Mouse (Mus musculus) kidney, adult 2 months (tissue): ENCODE measurements around the gene Hist1h4b. TPM values are rescaled to one million over a fixed set of nuclear protein-coding genes. Genes with fewer than 3 reads are reported as not detected.

Experiments used
- DNase-seq: peaks from one replicate; pipeline ENCODE4 v3.0.0; 2021
- H3K27ac ChIP-seq: fragments of 200-500 bp; 2 replicates; pipeline ENCODE4 v1.5.1; 2012; ENCODE audit warnings: low read depth, low read length, control low read depth, inconsistent platforms; ENCODE audit not compliant: insufficient read depth
- H3K27me3 ChIP-seq: fragments of 200-500 bp; replicated peaks from 2 replicates; pipeline ENCODE4 v1.6.1; 2012; ENCODE audit warnings: mild to moderate bottlenecking, moderate library complexity, low read length, inconsistent platforms; ENCODE audit not compliant: control insufficient read depth, insufficient read depth
- H3K36me3 ChIP-seq: fragments of 200-500 bp; 2 replicates; pipeline ENCODE4 v1.6.1; 2012; ENCODE audit warnings: mild to moderate bottlenecking, moderate library complexity, low read length, inconsistent platforms; ENCODE audit not compliant: control insufficient read depth, insufficient read depth
- H3K4me1 ChIP-seq: fragments of 200-500 bp; 2 replicates; pipeline ENCODE4 v1.6.1; 2011; ENCODE audit warnings: low read length; ENCODE audit not compliant: control insufficient read depth, insufficient read depth
- H3K4me3 ChIP-seq: fragments of 200-500 bp; 2 replicates; pipeline ENCODE4 v1.5.1; 2011; ENCODE audit warnings: mild to moderate bottlenecking, low read depth, low read length, control low read depth; ENCODE audit not compliant: insufficient read depth
- CTCF ChIP-seq: fragments of 200-500 bp; conservative IDR thresholded peaks from 2 replicates; pipeline ENCODE4 v1.5.1; 2011; ENCODE audit warnings: low read depth, mild to moderate bottlenecking, control low read depth, low read length, moderate library complexity, mixed read lengths; ENCODE audit not compliant: insufficient read depth, insufficient read length
- POLR2A ChIP-seq: fragments of 200-500 bp; IDR thresholded peaks from one replicate; pipeline ENCODE4 v1.6.1; 2011; ENCODE audit warnings: low read depth, low read length, control low read depth
- WGBS: fragments of 180-500 bp; shearing (Covaris S2); methylation state at CpG from one replicate; pipeline ENCODE4 v1.1.7; 2018; 5-methylcytosine and 5-hydroxymethylcytosine counted together
- polyA plus RNA-seq: library from polyadenylated mRNA; depleted of rRNA; stranded (reverse); fragments of >200 nt; gene quantifications from 2 replicates; pipeline ENCODE4 v1.2.3, GENCODE M21; 2012; rRNA removed

Gene Hist1h4b
- polyA plus RNA-seq, 1 experiment, result 3.1 TPM

GRCm38 (mm10) chr13:23779025-23779424, 22.2 kb downstream of the Hist1h4b start:
- TF ChIP-seq CTCF (no peak), POLR2A (no peak)
- 91% methylated on average over 4 of the region's 4 CpGs for WGBS
- Histone ChIP-seq H3K36me3 (no peaks in the 10 kb centered on the region), H3K4me1 (no peaks in the 10 kb centered on the region), H3K27ac (no peak overlapping the region), H3K27me3 (no peaks in the 10 kb centered on the region), H3K4me3 (no peak overlapping the region)
- DNase-seq, result no peak

- no peak overlapping the region for H3K4me3 ChIP-seq
- 33% methylated on average over 2 of the region's 2 CpGs for WGBS
Observed at GRCm38 (mm10) chr13:23792520-23792919, 35.7 kb downstream of the Hist1h4b start.

GRCm38 (mm10) chr13:23799405-23799804, 42.6 kb downstream of the Hist1h4b start:
- peak; percentile 3 for DNase-seq
- Histone ChIP-seq H3K4me1 (no peaks in the 10 kb centered on the region), H3K4me3 (no peak overlapping the region), H3K36me3 (no peaks in the 10 kb centered on the region), H3K27me3 (no peaks in the 10 kb centered on the region; the same call in 1 of the 2 replicates), H3K27ac (no peak overlapping the region)
- 41% methylated on average over 5 of the region's 5 CpGs for WGBS
- no peak for TF ChIP-seq CTCF
- no peak for TF ChIP-seq POLR2A

More at GRCm38 (mm10) chr13:23792520-23792919, 35.7 kb downstream of the Hist1h4b start:
- Histone ChIP-seq H3K36me3 (no peaks in the 10 kb centered on the region), H3K4me1 (no peaks in the 10 kb centered on the region), H3K27ac (no peak overlapping the region), H3K27me3 (no peaks in the 10 kb centered on the region; the same call in 1 of the 2 replicates)
- TF ChIP-seq CTCF (0 out of 2 replicates have a peak, but pooled peaks have one; percentile 18), POLR2A (no peak)
- peak; percentile 57 for DNase-seq

DNA sequence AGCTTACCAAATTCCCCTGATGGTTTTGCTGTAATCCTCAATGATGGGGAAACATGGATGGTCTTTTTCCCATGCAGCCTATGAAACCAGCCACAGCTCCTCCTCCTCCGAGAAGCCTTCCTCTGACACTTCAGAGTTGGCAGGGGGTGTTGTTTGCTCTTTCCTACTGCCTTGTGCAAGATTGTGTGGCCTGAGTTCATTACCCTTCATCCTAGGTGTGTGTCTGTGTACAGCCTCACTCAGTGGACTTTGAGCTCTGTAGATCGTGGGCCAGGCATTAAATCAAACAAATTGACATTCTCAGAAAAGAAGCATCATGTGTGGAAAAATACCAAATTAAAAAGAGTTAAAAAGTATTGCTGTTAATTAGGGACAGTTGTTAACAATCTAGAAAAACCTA, 47.7 kb downstream of the Hist1h4b start:
- H3K27me3 ChIP-seq, result no peaks in the 10 kb centered on the region
- H3K27ac ChIP-seq, result no peak overlapping the region
- peaks cover 5% of the 10 kb centered on the region; the same call in 1 of the 2 replicates for H3K4me1 ChIP-seq
- TF ChIP-seq POLR2A (no peak), CTCF (no peak)
- DNase-seq, result peak; percentile 3
- H3K4me3 ChIP-seq, result no peak overlapping the region
- no peaks in the 10 kb centered on the region for H3K36me3 ChIP-seq
- 54% methylated on average over 2 of the region's 2 CpGs for WGBS

DNA sequence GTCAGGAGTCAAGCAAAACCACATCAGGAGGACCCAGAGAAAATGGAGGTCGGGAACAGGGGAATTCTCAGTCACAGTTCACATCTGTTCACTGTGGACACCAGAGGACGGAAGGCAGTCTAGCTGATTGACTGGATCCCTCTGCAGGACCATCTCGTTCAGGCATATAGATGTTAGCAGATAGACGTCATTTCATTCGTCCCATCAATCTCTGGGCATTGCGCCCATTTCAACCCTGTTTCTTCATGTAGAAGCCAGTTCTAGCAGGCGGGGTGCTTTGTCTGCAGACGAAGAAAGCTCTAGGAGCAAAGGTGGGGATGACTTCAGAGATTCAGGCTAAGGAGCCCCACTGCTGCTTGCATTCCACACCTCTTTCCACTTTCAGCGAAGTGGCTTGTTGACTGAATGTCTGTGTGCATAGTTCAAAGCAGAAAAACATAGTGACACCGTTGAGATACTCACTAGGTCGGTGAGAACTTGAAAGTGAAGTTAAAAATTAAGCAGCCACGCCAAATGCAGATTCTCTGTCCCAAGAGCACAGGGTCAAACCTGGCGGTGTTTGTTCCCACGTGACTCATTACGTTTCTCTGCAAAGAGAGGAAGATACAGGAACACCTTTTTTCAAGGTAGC, 49.7 kb downstream of the Hist1h4b start, which contains the start of gene Slc17a2:
Gene Slc17a2 (plus strand): TSS at position 572 of the 631 bp plus-strand sequence.
- DNase-seq, result peak; percentile 74
- H3K27me3 ChIP-seq, result no peaks in the 10 kb centered on the region
- WGBS, result 53% methylated on average over 15 of the region's 15 CpGs
- no peaks in the 10 kb centered on the region for H3K36me3 ChIP-seq
- peaks cover 5% of the 10 kb centered on the region; the same call in 1 of the 2 replicates for H3K4me1 ChIP-seq
- H3K4me3 ChIP-seq, result no peak within 1 kb of the TSS
- no peak for TF ChIP-seq POLR2A
- no peak for TF ChIP-seq CTCF
- H3K27ac ChIP-seq, result no peak within 1 kb of the TSS

Other genes with a start within 250 kb of the Hist1h4b start
- gene Hist1h4h, start 226.0 kb upstream of the Hist1h4b start, polyA plus RNA-seq, result 44.7 and 57.5 TPM in 2 replicates
- 4.3 and 8.0 TPM in 2 replicates for gene Hist1h2af, start 223.1 kb upstream of the Hist1h4b start, polyA plus RNA-seq
- gene Hist1h3g, start 221.6 kb upstream of the Hist1h4b start, polyA plus RNA-seq, result 0.25 and 0.58 TPM in 2 replicates
- gene Hist1h2bh, start 213.6 kb upstream of the Hist1h4b start, polyA plus RNA-seq, result 0.27 and 0.36 TPM in 2 replicates
- 0.74 and 0.87 TPM in 2 replicates for gene Hist1h3f, start 213.0 kb upstream of the Hist1h4b start, polyA plus RNA-seq
- gene Hist1h4f, start 205.4 kb upstream of the Hist1h4b start, polyA plus RNA-seq, result 1.4 and 2.5 TPM in 2 replicates
- 0.05 and 0.09 TPM in 2 replicates for gene Hist1h1d, start 203.8 kb upstream of the Hist1h4b start, polyA plus RNA-seq
- gene Hist1h3e, start 194.6 kb upstream of the Hist1h4b start, polyA plus RNA-seq, result 3.8 and 4.3 TPM in 2 replicates
- 0.22 and 0.58 TPM in 2 replicates for gene Hist1h2ae, start 185.8 kb upstream of the Hist1h4b start, polyA plus RNA-seq
- 3.1 and 4.6 TPM in 2 replicates for gene Hist1h2bg, start 185.6 kb upstream of the Hist1h4b start, polyA plus RNA-seq
- gene Hist1h2bf, start 182.8 kb upstream of the Hist1h4b start, polyA plus RNA-seq, result 0.30 and 0.99 TPM in 2 replicates
- gene Hist1h2ad, start 182.6 kb upstream of the Hist1h4b start, polyA plus RNA-seq, result not detected in 2 replicates
- 0.68 and 0.88 TPM in 2 replicates for gene Hist1h3d, start 181.2 kb upstream of the Hist1h4b start, polyA plus RNA-seq
- 3.7 and 5.4 TPM in 2 replicates for gene Hist1h4d, start 175.4 kb upstream of the Hist1h4b start, polyA plus RNA-seq
- 1.2 TPM in 2 replicates for gene Hist1h2be, start 135.9 kb upstream of the Hist1h4b start, polyA plus RNA-seq
- gene Hist1h1e, start 134.5 kb upstream of the Hist1h4b start, polyA plus RNA-seq, result 1.2 and 1.4 TPM in 2 replicates
- gene Hist1h2ac, start 73.1 kb upstream of the Hist1h4b start, polyA plus RNA-seq, result 0.43 and 0.44 TPM in 2 replicates
- 473 and 571 TPM in 2 replicates for gene Hist1h2bc, start 72.8 kb upstream of the Hist1h4b start, polyA plus RNA-seq
- gene Hist1h1t, start 61.2 kb upstream of the Hist1h4b start, polyA plus RNA-seq, result not detected in 2 replicates
- gene Hist1h4c, start 58.6 kb upstream of the Hist1h4b start, polyA plus RNA-seq, result 9.4 and 10.3 TPM in 2 replicates
- gene Hfe, start 46.2 kb upstream of the Hist1h4b start, polyA plus RNA-seq, result 21.2 and 21.4 TPM in 2 replicates
- gene Hist1h1c, start 18.2 kb upstream of the Hist1h4b start, polyA plus RNA-seq, result 68.7 and 76.0 TPM in 2 replicates
- gene Hist1h3c, start 11.4 kb upstream of the Hist1h4b start, polyA plus RNA-seq, result 0.39 and 1.1 TPM in 2 replicates
- gene Hist1h2bb, start 10.3 kb upstream of the Hist1h4b start, polyA plus RNA-seq, result 2.0 and 2.8 TPM in 2 replicates
- gene Hist1h2ab, start 5.9 kb upstream of the Hist1h4b start, polyA plus RNA-seq, result 1.3 and 1.5 TPM in 2 replicates
- gene Hist1h3b, start 4.7 kb upstream of the Hist1h4b start, polyA plus RNA-seq, result 0.88 and 1.4 TPM in 2 replicates
- gene Hist1h4a, start 4.2 kb downstream of the Hist1h4b start, polyA plus RNA-seq, result 0.91 and 2.3 TPM in 2 replicates
- gene Hist1h3a, start 5.4 kb downstream of the Hist1h4b start, polyA plus RNA-seq, result 0.74 and 1.5 TPM in 2 replicates
- 0.22 TPM in 1 of 2 replicates, not detected in the other for gene Hist1h1a, start 6.7 kb downstream of the Hist1h4b start, polyA plus RNA-seq
- gene Trim38, start 12.9 kb downstream of the Hist1h4b start, polyA plus RNA-seq, result 0.05 TPM in 1 of 2 replicates, not detected in the other
- gene Slc17a2, start 50.0 kb downstream of the Hist1h4b start, polyA plus RNA-seq, result 6.9 and 13.7 TPM in 2 replicates
- gene Slc17a3, start 82.4 kb downstream of the Hist1h4b start, polyA plus RNA-seq, result 142 and 150 TPM in 2 replicates
- 284 and 312 TPM in 2 replicates for gene Slc17a1, start 110.7 kb downstream of the Hist1h4b start, polyA plus RNA-seq
- 2.6 and 2.8 TPM in 2 replicates for gene Slc17a4, start 158.0 kb downstream of the Hist1h4b start, polyA plus RNA-seq
- 0.33 and 0.41 TPM in 2 replicates for gene Hist1h2ba, start 177.1 kb downstream of the Hist1h4b start, polyA plus RNA-seq
- not detected in 2 replicates for gene Hist1h2aa, start 177.4 kb downstream of the Hist1h4b start, polyA plus RNA-seq
- not detected in 2 replicates for gene Scgn, start 234.2 kb downstream of the Hist1h4b start, polyA plus RNA-seq